Mouse (Mus musculus) limb, embryonic 11.5 days (tissue): ENCODE measurements around the gene Klhl31. TPM values are rescaled to one million over a fixed set of nuclear protein-coding genes. Genes with fewer than 3 reads are reported as not detected.

Experiments used
- ATAC-seq: fragments of 200-750 bp; cut with Nextera tagmentation; 2 replicates; pipeline ENCODE4 v1.8.0; 2017; ENCODE audit warnings: low read depth; ENCODE audit not compliant: insufficient number of reproducible peaks, low FRiP score, low TSS enrichment
- DNase-seq: peaks from one replicate; pipeline ENCODE4 v3.0.0-alpha.2; 2015; ENCODE audit warnings: low spot score
- H3K27ac ChIP-seq: fragments of 300-500 bp; sonication (generic); replicated peaks from 2 replicates; pipeline ENCODE4 v1.5.1; 2014; ENCODE audit warnings: low read depth, mild to moderate bottlenecking, low read length
- H3K27me3 ChIP-seq: fragments of 300-500 bp; sonication (generic); 2 replicates; pipeline ENCODE4 v1.6.1; 2014; ENCODE audit warnings: mild to moderate bottlenecking, low read length, mixed read lengths; ENCODE audit not compliant: control insufficient read depth, insufficient read depth
- H3K36me3 ChIP-seq: fragments of 300-500 bp; sonication (generic); 2 replicates; pipeline ENCODE4 v1.6.1; 2014; ENCODE audit warnings: mild to moderate bottlenecking, low read length, moderate library complexity, mixed read lengths; ENCODE audit not compliant: control insufficient read depth, insufficient read depth
- H3K4me1 ChIP-seq: fragments of 300-500 bp; sonication (generic); 2 replicates; pipeline ENCODE4 v1.6.1; 2014; ENCODE audit warnings: low read length, mixed read lengths; ENCODE audit not compliant: control insufficient read depth, insufficient read depth
- H3K4me2 ChIP-seq: fragments of 300-500 bp; sonication (generic); 2 replicates; pipeline ENCODE4 v1.6.1; 2014; ENCODE audit warnings: low read depth, mild to moderate bottlenecking, moderate library complexity; ENCODE audit not compliant: severe bottlenecking
- H3K4me3 ChIP-seq: fragments of 300-500 bp; sonication (generic); 2 replicates; pipeline ENCODE4 v1.5.1; 2014; ENCODE audit warnings: low read depth, low read length
- H3K9ac ChIP-seq: fragments of 300-500 bp; sonication (generic); 2 replicates; pipeline ENCODE4 v1.6.1; 2014; ENCODE audit warnings: mild to moderate bottlenecking, low read length
- H3K9me3 ChIP-seq: fragments of 300-500 bp; sonication (generic); 2 replicates; pipeline ENCODE4 v1.6.1; 2016; ENCODE audit warnings: low read length; ENCODE audit not compliant: control insufficient read depth
- WGBS: fragments of 180-500 bp; shearing (Covaris S2); extraction: QIAGEN DNeasy Blood & Tissue Kit; methylation state at CpG from one replicate; pipeline ENCODE4 v1.1.7; 2014; 5-methylcytosine and 5-hydroxymethylcytosine counted together
- polyA plus RNA-seq: library from polyadenylated mRNA; unstranded; fragments of >200 nt; fragmentation: Nextera tagmentation; extraction: Ambion mirVana; gene quantifications from 2 replicates; pipeline ENCODE4 v1.2.1, GENCODE M21; 2014

The Klhl31 gene
- polyA plus RNA-seq, 1 experiment from 2014 or later: 1.1 TPM

DNA sequence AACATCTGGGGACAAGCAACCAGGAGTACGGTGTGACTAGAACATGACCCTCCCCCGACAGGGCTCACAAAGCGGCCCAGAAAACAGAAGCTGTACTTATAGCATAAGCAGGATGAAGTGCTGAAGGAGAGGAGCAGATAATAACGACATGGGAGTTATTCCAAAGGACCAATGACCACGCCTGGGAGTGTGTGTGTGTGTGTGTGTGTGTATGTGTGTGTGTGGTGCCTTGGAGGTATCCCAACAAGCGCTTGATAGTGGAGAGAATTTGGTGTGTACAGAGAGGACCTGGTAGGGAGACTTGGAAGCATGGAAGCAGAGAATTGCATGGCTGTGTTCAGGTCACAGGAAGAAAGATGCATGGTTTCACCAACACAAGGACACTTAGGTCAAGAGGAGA is 18.5 kb upstream of the Klhl31 start:
- no peaks in the 10 kb centered on the region for H3K9me3 ChIP-seq
- no peak overlapping the region for H3K9ac ChIP-seq
- 76% methylated on average over 6 of the region's 6 CpGs for WGBS
- H3K4me1 ChIP-seq: no peaks in the 10 kb centered on the region
- no peaks in the 10 kb centered on the region for H3K27me3 ChIP-seq
- ATAC-seq (no peak), DNase-seq (no peak)
- no peak overlapping the region for H3K27ac ChIP-seq
- no peak overlapping the region for H3K4me2 ChIP-seq
- H3K4me3 ChIP-seq: no peak overlapping the region
- H3K36me3 ChIP-seq: no peaks in the 10 kb centered on the region; the same call in 1 of the 2 replicates

DNA sequence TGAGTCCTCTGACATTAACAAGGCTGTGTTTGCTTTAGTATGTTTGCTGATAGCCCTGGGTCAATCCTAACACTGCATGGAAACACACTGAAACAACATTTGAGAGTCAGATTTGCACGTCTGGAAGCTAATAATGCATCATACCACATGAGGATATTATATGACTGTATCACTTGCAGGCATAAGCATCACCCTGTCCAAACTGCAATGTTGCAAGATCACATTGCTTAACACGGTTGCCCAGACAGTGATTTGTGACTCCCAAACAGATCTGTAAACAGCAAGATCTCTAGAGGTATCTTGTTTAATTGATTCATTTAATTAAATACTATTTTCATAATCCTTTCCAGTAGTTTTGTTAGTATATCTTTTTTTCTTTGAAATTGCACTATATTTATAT is 17.9 kb upstream of the Klhl31 start:
- WGBS: 83% methylated on average over 2 of the region's 2 CpGs
- no peak for ATAC-seq
- H3K4me3 ChIP-seq: no peak overlapping the region
- no peaks in the 10 kb centered on the region for H3K27me3 ChIP-seq
- no peaks in the 10 kb centered on the region for H3K9me3 ChIP-seq
- no peaks in the 10 kb centered on the region for H3K4me1 ChIP-seq
- H3K27ac ChIP-seq: no peak overlapping the region
- H3K9ac ChIP-seq: no peak overlapping the region
- H3K4me2 ChIP-seq: no peak overlapping the region
- H3K36me3 ChIP-seq: no peaks in the 10 kb centered on the region; the same call in 1 of the 2 replicates
- no peak for DNase-seq

DNA sequence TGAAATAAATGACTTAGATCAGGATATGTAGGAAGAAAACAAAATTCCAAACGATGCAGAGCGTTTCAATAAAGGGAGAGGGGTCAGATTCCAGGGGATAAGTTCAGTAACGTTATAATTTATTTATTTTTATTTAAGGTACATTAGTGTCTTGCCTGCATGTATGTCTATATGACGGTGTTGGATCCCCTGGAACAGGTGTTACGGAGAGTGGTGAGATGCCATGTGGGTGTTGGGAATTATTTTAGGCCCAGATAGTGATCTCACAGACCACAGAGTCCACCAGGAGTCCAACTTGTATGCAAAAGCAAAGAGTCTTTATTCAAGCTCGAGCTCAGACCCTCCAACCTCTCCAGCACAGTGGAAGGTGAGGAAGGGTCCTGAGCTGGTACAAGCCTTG is 16.2 kb upstream of the Klhl31 start:
- no peaks in the 10 kb centered on the region for H3K9me3 ChIP-seq
- DNase-seq (no peak), ATAC-seq (no peak)
- H3K4me1 ChIP-seq: no peaks in the 10 kb centered on the region
- no peak overlapping the region for H3K27ac ChIP-seq
- WGBS: 89% methylated on average over 6 of the region's 6 CpGs
- H3K27me3 ChIP-seq: no peaks in the 10 kb centered on the region
- no peaks in the 10 kb centered on the region; the same call in 1 of the 2 replicates for H3K36me3 ChIP-seq
- H3K4me2 ChIP-seq: no peak overlapping the region
- H3K4me3 ChIP-seq: no peak overlapping the region
- no peak overlapping the region for H3K9ac ChIP-seq

DNA sequence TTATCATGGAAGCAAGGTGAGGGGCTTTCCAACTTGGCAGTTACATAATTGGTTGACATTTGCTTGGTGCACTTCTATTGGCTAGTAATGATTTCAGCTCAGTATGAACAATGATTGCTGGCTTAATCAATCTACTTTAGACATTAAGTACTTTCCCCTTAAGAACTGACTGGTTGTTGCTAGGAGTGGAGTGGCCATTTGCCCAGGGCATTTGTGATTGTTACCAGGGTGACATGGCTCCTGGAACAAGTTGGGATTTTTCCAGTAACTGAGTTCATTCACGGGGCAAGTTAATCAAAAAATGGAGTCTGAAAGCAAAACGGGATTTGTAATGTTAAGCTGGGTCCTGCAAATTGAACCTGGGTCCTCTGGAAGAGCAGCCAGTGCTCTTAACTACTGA is 15.8 kb upstream of the Klhl31 start:
- Histone ChIP-seq H3K4me1 (no peaks in the 10 kb centered on the region), H3K27ac (no peak overlapping the region), H3K27me3 (no peaks in the 10 kb centered on the region), H3K4me3 (no peak overlapping the region), H3K9ac (no peak overlapping the region), H3K9me3 (no peaks in the 10 kb centered on the region), H3K4me2 (no peak overlapping the region), H3K36me3 (no peaks in the 10 kb centered on the region; the same call in 1 of the 2 replicates)
- no peak for ATAC-seq
- WGBS: 78% methylated on average over 2 of the region's 2 CpGs
- DNase-seq: no peak

DNA sequence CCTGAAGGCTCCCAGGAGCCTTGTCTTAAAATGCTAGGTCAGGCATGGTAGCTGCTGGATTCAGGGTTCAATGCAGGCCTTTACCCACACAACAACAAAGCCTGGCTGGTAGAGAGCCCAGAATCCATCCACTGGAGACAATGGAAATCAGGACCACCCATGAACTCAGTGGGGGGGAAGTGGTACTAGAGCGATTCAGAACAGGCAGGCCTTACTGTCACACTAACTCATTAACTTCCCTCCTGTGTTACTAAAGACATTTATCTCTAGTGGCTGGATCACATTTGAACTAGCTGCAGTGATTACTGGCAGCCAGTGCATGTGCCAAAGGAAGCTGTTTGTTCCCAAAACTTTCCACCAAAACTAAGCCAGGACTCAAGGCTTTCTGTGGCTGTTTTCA is 13.4 kb upstream of the Klhl31 start:
- Histone ChIP-seq H3K27me3 (no peaks in the 10 kb centered on the region), H3K36me3 (no peaks in the 10 kb centered on the region; the same call in 1 of the 2 replicates), H3K9ac (no peak overlapping the region), H3K27ac (no peak overlapping the region), H3K9me3 (no peaks in the 10 kb centered on the region), H3K4me2 (no peak overlapping the region), H3K4me1 (no peaks in the 10 kb centered on the region), H3K4me3 (no peak overlapping the region)
- DNase-seq (no peak), ATAC-seq (no peak)
- WGBS: 41% methylated on average over 1 of the region's 1 CpGs

DNA sequence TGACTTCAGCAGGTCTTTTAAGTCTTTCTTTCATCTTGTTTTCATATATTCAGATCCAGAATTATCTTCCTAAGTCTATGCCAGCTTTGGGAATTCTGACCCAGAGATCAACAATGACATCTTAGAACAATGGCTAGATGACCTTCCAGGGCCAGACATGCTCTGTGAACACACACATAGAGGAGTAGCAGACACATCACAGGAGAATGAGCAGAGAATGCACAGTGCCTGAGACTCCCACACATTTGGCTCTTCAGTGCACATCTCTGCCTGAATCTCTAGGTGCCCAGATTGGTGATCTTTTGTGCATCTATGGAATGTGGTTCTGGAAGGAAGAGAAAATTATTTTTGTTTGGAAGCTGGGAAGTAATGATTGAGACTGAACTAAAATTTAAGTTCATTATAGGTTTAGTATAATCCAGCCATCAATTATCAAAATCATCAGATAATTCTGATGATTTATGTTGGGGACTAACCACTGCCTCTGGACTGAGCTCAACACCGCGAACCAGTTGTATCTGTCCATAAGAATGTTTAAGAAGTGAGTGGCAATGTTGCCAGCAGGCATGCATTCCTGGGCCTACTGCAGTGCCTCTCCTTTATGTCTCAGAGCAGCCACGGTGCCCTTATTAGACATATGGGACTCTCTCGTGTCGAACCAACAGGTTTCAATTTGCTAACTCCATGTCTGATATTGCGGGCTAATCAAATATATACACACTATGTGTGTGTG is 12.8 kb upstream of the Klhl31 start:
- Histone ChIP-seq H3K4me2 (no peak overlapping the region), H3K36me3 (no peaks in the 10 kb centered on the region; the same call in 1 of the 2 replicates), H3K4me3 (no peak overlapping the region), H3K9ac (no peak overlapping the region), H3K9me3 (no peaks in the 10 kb centered on the region), H3K4me1 (no peaks in the 10 kb centered on the region), H3K27ac (no peak overlapping the region), H3K27me3 (no peaks in the 10 kb centered on the region)
- WGBS: 78% methylated on average over 6 of the region's 6 CpGs
- DNase-seq: no peak
- no peak for ATAC-seq

DNA sequence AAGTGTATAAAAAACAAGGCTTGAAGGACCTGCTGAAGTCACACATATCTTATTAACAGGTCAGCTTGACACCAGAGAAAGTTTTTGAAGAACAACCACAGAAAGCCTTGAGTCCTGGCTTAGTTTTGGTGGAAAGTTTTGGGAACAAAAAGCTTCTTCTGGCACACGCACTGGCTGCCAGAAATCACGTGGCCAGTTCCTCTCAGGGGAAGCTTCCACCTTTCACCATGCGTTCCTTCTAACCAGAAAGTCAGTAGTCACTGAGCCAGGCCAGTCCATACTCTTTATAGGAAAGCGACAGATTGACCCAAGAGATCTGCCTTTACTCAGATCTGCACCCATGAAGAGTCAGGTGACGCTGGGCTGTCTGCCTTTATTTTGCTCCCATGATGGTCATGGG is 12.1 kb upstream of the Klhl31 start:
- H3K27me3 ChIP-seq: no peaks in the 10 kb centered on the region
- ATAC-seq (no peak), DNase-seq (no peak)
- no peaks in the 10 kb centered on the region for H3K9me3 ChIP-seq
- H3K4me1 ChIP-seq: no peaks in the 10 kb centered on the region
- no peak overlapping the region for H3K4me2 ChIP-seq
- no peaks in the 10 kb centered on the region; the same call in 1 of the 2 replicates for H3K36me3 ChIP-seq
- H3K4me3 ChIP-seq: no peak overlapping the region
- no peak overlapping the region for H3K27ac ChIP-seq
- H3K9ac ChIP-seq: no peak overlapping the region
- WGBS: 85% methylated on average over 5 of the region's 5 CpGs

DNA sequence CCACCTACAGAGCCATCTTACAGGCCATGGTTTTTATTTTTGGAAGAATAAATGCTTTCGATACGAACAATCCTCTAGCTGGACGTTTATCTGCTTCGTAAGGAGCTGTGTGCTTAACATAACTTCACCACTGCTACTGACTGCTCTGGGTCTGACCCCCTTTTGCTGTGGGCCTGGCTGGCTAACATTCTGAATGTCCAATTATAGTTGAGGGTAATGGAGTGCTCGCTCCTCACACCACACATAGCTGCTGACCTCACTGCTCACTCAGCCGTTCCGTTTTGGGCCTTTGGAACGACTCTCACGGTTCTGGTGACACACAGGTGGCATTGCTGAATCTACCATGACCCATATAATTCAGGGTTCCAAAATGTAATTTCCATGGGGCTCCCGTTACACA is 7.6 kb upstream of the Klhl31 start:
- H3K9ac ChIP-seq: no peak overlapping the region
- H3K36me3 ChIP-seq: no peaks in the 10 kb centered on the region
- no peaks in the 10 kb centered on the region for H3K4me1 ChIP-seq
- H3K4me2 ChIP-seq: no peak overlapping the region
- no peaks in the 10 kb centered on the region for H3K9me3 ChIP-seq
- ATAC-seq: no peak
- no peak overlapping the region for H3K27ac ChIP-seq
- WGBS: 89% methylated on average over 10 of the region's 10 CpGs
- no peaks in the 10 kb centered on the region for H3K27me3 ChIP-seq
- H3K4me3 ChIP-seq: no peak overlapping the region
- DNase-seq: no peak

DNA sequence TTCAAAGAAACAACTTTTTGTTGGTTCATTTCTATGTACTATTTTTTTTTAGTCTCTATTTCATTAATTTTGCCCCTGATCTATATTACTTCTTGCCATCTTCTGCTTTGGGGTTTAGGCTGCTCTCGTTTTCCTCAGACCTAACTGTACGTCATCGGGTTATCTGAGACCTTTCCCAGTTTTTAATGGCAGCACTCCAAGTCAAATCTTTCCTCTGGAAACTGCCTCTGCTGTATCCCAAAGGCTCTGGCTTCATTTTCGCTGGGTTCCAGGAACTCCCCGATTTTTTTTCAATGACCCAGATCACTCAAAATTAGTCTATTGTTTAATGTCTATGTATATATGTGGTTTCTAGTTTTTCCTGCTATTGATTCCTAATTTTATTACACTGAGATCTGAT is 6.6 kb upstream of the Klhl31 start:
- Histone ChIP-seq H3K4me3 (no peak overlapping the region), H3K27me3 (no peaks in the 10 kb centered on the region), H3K4me2 (no peak overlapping the region), H3K27ac (no peak overlapping the region), H3K36me3 (no peaks in the 10 kb centered on the region), H3K9me3 (no peaks in the 10 kb centered on the region), H3K9ac (no peak overlapping the region), H3K4me1 (no peaks in the 10 kb centered on the region)
- DNase-seq (no peak), ATAC-seq (no peak)
- 90% methylated on average over 5 of the region's 5 CpGs for WGBS
